8 mouse cellular contexts compared by ENCODE assay signal in the genomic region with DNA sequence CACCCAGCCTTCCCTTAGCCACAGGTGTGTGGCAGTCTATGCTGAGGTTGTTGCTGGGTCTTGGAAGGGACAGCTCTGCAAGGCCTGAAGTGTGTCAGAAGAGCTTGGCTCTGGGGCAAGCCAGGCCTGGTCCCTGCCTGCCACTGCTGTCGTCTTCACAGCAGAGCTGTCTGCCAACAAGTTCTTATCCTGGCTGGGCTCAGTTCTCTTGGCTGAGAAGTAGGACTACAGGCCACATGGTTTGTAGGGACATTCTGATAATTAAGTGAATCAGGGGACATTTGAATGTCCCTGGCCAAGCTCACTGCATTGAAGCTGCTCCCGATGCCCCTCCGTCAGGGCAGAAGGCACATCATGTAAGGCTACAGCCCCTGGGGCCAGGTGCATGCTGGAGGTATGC. TPM values are rescaled to one million over a fixed set of nuclear protein-coding genes. Genes with fewer than 3 reads are reported as not detected.
DNase-seq lines count a peak whose midpoint lies in the region; ATAC-seq and TF ChIP-seq lines count a peak whose summit lies in the region.
"Had no signal": no experiment of that assay in that cellular context is flagged by ENCODE, and none has a peak within 500 bp of the region (broad histone marks: within the 10 kb centered on the region; RNA-seq: fewer than 3 reads in every experiment).

No protein-coding gene starts in this region.

- no peak for TF ChIP-seq EP300 in lung, postnatal 0 days (IDR thresholded peaks at IDR 0.05)
- TF ChIP-seq EP300 in stomach, postnatal 0 days (optimal IDR thresholded peaks at IDR 0.05), result no peak

- H3K9ac ChIP-seq in lung, postnatal 0 days (replicated peaks; ENCODE audit: low read depth), result no peak overlapping the region
- H3K9ac ChIP-seq in heart, embryonic 11.5 days (ENCODE audit: low read depth, low read length), result no peak overlapping the region
- H3K9ac ChIP-seq in limb, embryonic 12.5 days (replicated peaks), result peak overlapping the region; percentile 84
- no peak overlapping the region for H3K9ac ChIP-seq in stomach, postnatal 0 days (ENCODE audit: low read length)

- H3K27me3 ChIP-seq in lung, postnatal 0 days (replicated peaks; ENCODE audit: insufficient read depth, low read length), result peaks cover 10% of the 10 kb centered on the region; the same call in 1 of the 2 replicates
- peaks cover 26% of the 10 kb centered on the region for H3K27me3 ChIP-seq in heart, embryonic 11.5 days (ENCODE audit: control insufficient read depth, insufficient read depth, low read length)
- H3K27me3 ChIP-seq in limb, embryonic 12.5 days, result peaks cover 8% of the 10 kb centered on the region; the same call in 1 of the 2 replicates
- no peaks in the 10 kb centered on the region for H3K27me3 ChIP-seq in stomach, postnatal 0 days (ENCODE audit: control insufficient read depth, insufficient read depth, low read length)

- H3K36me3 ChIP-seq in lung, postnatal 0 days (ENCODE audit: insufficient read depth, low read length), result no peaks in the 10 kb centered on the region
- H3K36me3 ChIP-seq in heart, embryonic 11.5 days (ENCODE audit: control insufficient read depth, insufficient read depth, low read length), result no peaks in the 10 kb centered on the region
- H3K36me3 ChIP-seq in limb, embryonic 12.5 days, result peaks cover 22% of the 10 kb centered on the region
- H3K36me3 ChIP-seq in stomach, postnatal 0 days (ENCODE audit: control insufficient read depth, insufficient read depth, low read length), result no peaks in the 10 kb centered on the region

- WGBS in lung, postnatal 0 days, result 60% methylated on average over 3 of the region's 3 CpGs
- 50% methylated on average over 3 of the region's 3 CpGs for WGBS in heart, embryonic 11.5 days (ENCODE audit: insufficient replicate concordance)
- 58% methylated on average over 3 of the region's 3 CpGs for WGBS in limb, embryonic 12.5 days
- 66% methylated on average over 3 of the region's 3 CpGs for WGBS in stomach, postnatal 0 days

- peak overlapping the region; percentile 97 for H3K4me2 ChIP-seq in lung, postnatal 0 days (replicated peaks; ENCODE audit: low read depth, low read length)
- peak overlapping the region; percentile 98 for H3K4me2 ChIP-seq in heart, embryonic 11.5 days
- H3K4me2 ChIP-seq in limb, embryonic 12.5 days, result peak overlapping the region; percentile 99
- H3K4me2 ChIP-seq in stomach, postnatal 0 days (replicated peaks; ENCODE audit: low read depth), result peak overlapping the region; percentile 96

- TF ChIP-seq CTCF in lung, postnatal 0 days (IDR thresholded peaks at IDR 0.05), result no peak
- TF ChIP-seq CTCF in stomach, postnatal 0 days (IDR thresholded peaks at IDR 0.05; ENCODE audit: low read depth), result no peak

- H3K9me3 ChIP-seq in lung, postnatal 0 days (ENCODE audit: low read length), result no peaks in the 10 kb centered on the region
- no peaks in the 10 kb centered on the region for H3K9me3 ChIP-seq in heart, embryonic 11.5 days (replicated peaks; ENCODE audit: control insufficient read depth, low read length)
- H3K9me3 ChIP-seq in limb, embryonic 12.5 days, result no peaks in the 10 kb centered on the region
- no peaks in the 10 kb centered on the region for H3K9me3 ChIP-seq in stomach, postnatal 0 days (ENCODE audit: control insufficient read depth, low read length)

- H3K4me3 ChIP-seq in lung, postnatal 0 days (ENCODE audit: low read depth, low read length), result 0 out of 2 replicates have a peak overlapping the region, but pooled peaks have one; percentile 5
- H3K4me3 ChIP-seq in heart, embryonic 11.5 days (ENCODE audit: low read depth, low read length), result peak overlapping the region; percentile 62; the same call in 1 of the 2 replicates
- peak overlapping the region; percentile 72 for H3K4me3 ChIP-seq in limb, embryonic 12.5 days (replicated peaks)
- H3K4me3 ChIP-seq in stomach, postnatal 0 days (ENCODE audit: low read depth, low read length), result no peak overlapping the region

- no peak for ATAC-seq in lung, postnatal 0 days
- ATAC-seq in heart, embryonic 11.5 days (replicated peaks; ENCODE audit: insufficient number of reproducible peaks, low FRiP score, low TSS enrichment), result no peak
- no peak for ATAC-seq in limb, embryonic 12.5 days (ENCODE audit: insufficient number of reproducible peaks, insufficient read depth, low FRiP score, low TSS enrichment, low read depth)
- no peak for ATAC-seq in stomach, postnatal 0 days (ENCODE audit: low FRiP score, low TSS enrichment)

- no peak overlapping the region for H3K27ac ChIP-seq in lung, postnatal 0 days (ENCODE audit: low read length)
- no peak overlapping the region for H3K27ac ChIP-seq in heart, embryonic 11.5 days (ENCODE audit: low read depth, low read length)
- no peak overlapping the region for H3K27ac ChIP-seq in limb, embryonic 12.5 days
- no peak overlapping the region for H3K27ac ChIP-seq in stomach, postnatal 0 days (replicated peaks)

- peak; percentile 58 for DNase-seq in lung, postnatal 0 days (ENCODE audit: low spot score)
- DNase-seq in lung, postnatal 25 days (ENCODE audit: low spot score), result no peak
- DNase-seq in stomach, postnatal 0 days (ENCODE audit: low spot score), result no peak
- no peak for DNase-seq in gastrocnemius, postnatal 10 days
- no peak for DNase-seq in gastrocnemius, postnatal 4 days (ENCODE audit: low spot score in 2 of 2)

- peaks cover 18% of the 10 kb centered on the region for H3K4me1 ChIP-seq in lung, postnatal 0 days (ENCODE audit: insufficient read depth, low read depth, low read length)
- peaks cover 60% of the 10 kb centered on the region for H3K4me1 ChIP-seq in heart, embryonic 11.5 days (ENCODE audit: control insufficient read depth, insufficient read depth, low read length)
- H3K4me1 ChIP-seq in limb, embryonic 12.5 days (replicated peaks), result peaks cover 78% of the 10 kb centered on the region
- H3K4me1 ChIP-seq in stomach, postnatal 0 days (replicated peaks; ENCODE audit: control insufficient read depth, insufficient read depth), result peaks cover 9% of the 10 kb centered on the region

RNA-seq across cellular contexts. Expression of a gene that starts 3.6 kb away (rescaled TPM):
- 9.5 and 9.9 TPM in 2 replicates for polyA plus RNA-seq in lung, postnatal 0 days (2015; fragmentation: Nextera tagmentation; extraction: Ambion mirVana)
- polyA plus RNA-seq in heart, embryonic 11.5 days (2014; fragmentation: Nextera tagmentation; extraction: Ambion mirVana), result 12.8 and 12.9 TPM in 2 replicates
- polyA plus RNA-seq in limb, embryonic 12.5 days (2016; fragmentation: Nextera tagmentation; extraction: Ambion mirVana), result 7.6 and 9.1 TPM in 2 replicates
- 6.4 and 7.0 TPM in 2 replicates for polyA plus RNA-seq in stomach, postnatal 0 days (2015; fragmentation: Nextera tagmentation; extraction: Ambion mirVana)
- 10 to 100 TPM; 25.5 to 38.6 TPM for total RNA-seq in gastrocnemius, postnatal 10 days (2021)
- 10 to 100 TPM; 45.9 to 48.7 TPM for total RNA-seq in gastrocnemius, postnatal 4 days (2021)

RNA-seq across cellular contexts. Expression of a gene that starts 54.6 kb away (rescaled TPM):
- polyA plus RNA-seq in lung, postnatal 0 days (2015; fragmentation: Nextera tagmentation; extraction: Ambion mirVana), result 3.9 and 6.5 TPM in 2 replicates
- polyA plus RNA-seq in heart, embryonic 11.5 days (2014; fragmentation: Nextera tagmentation; extraction: Ambion mirVana), result 0.41 TPM in 1 of 2 replicates, not detected in the other
- not detected in 2 replicates for polyA plus RNA-seq in limb, embryonic 12.5 days (2016; fragmentation: Nextera tagmentation; extraction: Ambion mirVana)
- polyA plus RNA-seq in stomach, postnatal 0 days (2015; fragmentation: Nextera tagmentation; extraction: Ambion mirVana), result 0.18 and 0.33 TPM in 2 replicates
- not detected for total RNA-seq in gastrocnemius, postnatal 10 days (2021)
- not detected for total RNA-seq in gastrocnemius, postnatal 4 days (2021)
- total RNA-seq: neutrophil, adult 5-6 weeks had no signal
